Mouse (Mus musculus) layer of hippocampus, adult 11-12 months (tissue): Measurements from ENCODE around the gene Adamts4.

Experiments used
- DNase-seq: peaks from one replicate; pipeline ENCODE4 v3.0.0; 2022; ENCODE audit warnings: low spot score

Gene Adamts4

GRCm38 (mm10) chr1:171249913-171250600 is at the start of gene Adamts4:
Adamts4 (plus strand) TSS chr1:171250421.
- peak; percentile 60 for DNase-seq

GRCm38 (mm10) chr1:171200769-171201168 is 49.5 kb upstream of the Adamts4 start:
- no peak for DNase-seq

GRCm38 (mm10) chr1:171203471-171204248 is 46.6 kb upstream of the Adamts4 start:
- no peak for DNase-seq

GRCm38 (mm10) chr1:171204249-171204644 is 46.0 kb upstream of the Adamts4 start:
- DNase-seq, result no peak

GRCm38 (mm10) chr1:171205704-171206493 is 44.3 kb upstream of the Adamts4 start:
- no peak for DNase-seq

- DNase-seq, result no peak
Measured at GRCm38 (mm10) chr1:171209409-171209808, 40.8 kb upstream of the Adamts4 start.

GRCm38 (mm10) chr1:171212854-171213253 is 37.4 kb upstream of the Adamts4 start:
- no peak for DNase-seq

- no peak for DNase-seq
Measured at GRCm38 (mm10) chr1:171213801-171214496, 36.3 kb upstream of the Adamts4 start, which contains the start of gene Nr1i3. Nr1i3 (plus strand) TSS chr1:171213970.

GRCm38 (mm10) chr1:171216241-171216955 is 33.8 kb upstream of the Adamts4 start:
- DNase-seq, result no peak

GRCm38 (mm10) chr1:171220871-171221270 is 29.4 kb upstream of the Adamts4 start:
- peak; percentile 87 for DNase-seq

- no peak for DNase-seq
Measured at GRCm38 (mm10) chr1:171221281-171222193, 28.7 kb upstream of the Adamts4 start.

GRCm38 (mm10) chr1:171222238-171223155 is 27.7 kb upstream of the Adamts4 start, which contains the start of gene Tomm40l:
Tomm40l (minus strand) TSS chr1:171222514.
- DNase-seq, result peak; percentile 97

- no peak for DNase-seq
Measured at GRCm38 (mm10) chr1:171223168-171223567, 27.1 kb upstream of the Adamts4 start.

- DNase-seq, result no peak
Measured at GRCm38 (mm10) chr1:171223796-171224195, 26.4 kb upstream of the Adamts4 start.

GRCm38 (mm10) chr1:171224857-171225256 is 25.4 kb upstream of the Adamts4 start, which contains the start of gene Apoa2:
Apoa2 (plus strand) TSS chr1:171225054.
- no peak for DNase-seq

- DNase-seq, result no peak
Measured at GRCm38 (mm10) chr1:171226780-171227179, 23.4 kb upstream of the Adamts4 start.

- no peak for DNase-seq
Measured at GRCm38 (mm10) chr1:171227879-171228278, 22.3 kb upstream of the Adamts4 start.

GRCm38 (mm10) chr1:171229750-171230149 is 20.5 kb upstream of the Adamts4 start:
- DNase-seq, result no peak

- DNase-seq, result no peak
Measured at GRCm38 (mm10) chr1:171230215-171230614, 20.0 kb upstream of the Adamts4 start.
